Mouse (Mus musculus) 416B (cell line): ENCODE results near the gene Zbtb20.
A peak's percentile ranks its signal among the peaks of the same experiment; 100 is the strongest.

ENCODE experiments used
- DNase-seq: peaks from one replicate; pipeline ENCODE4 v3.0.0; 2011; ENCODE audit warnings: low read depth

Zbtb20 gene

GRCm38 (mm10) chr16:43565872-43566271 lies 690.2 kb downstream of the Zbtb20 start:
- no peak for DNase-seq

- DNase-seq = no peak
Measured at GRCm38 (mm10) chr16:43566511-43566910, 690.8 kb downstream of the Zbtb20 start.

- DNase-seq = no peak
Measured at GRCm38 (mm10) chr16:43571376-43572081, 695.8 kb downstream of the Zbtb20 start.

- no peak for DNase-seq
Measured at GRCm38 (mm10) chr16:43572171-43572570, 696.5 kb downstream of the Zbtb20 start.

- DNase-seq = peak; percentile 10
Measured at GRCm38 (mm10) chr16:43572766-43573165, 697.1 kb downstream of the Zbtb20 start.

GRCm38 (mm10) chr16:43573181-43573833 lies 697.6 kb downstream of the Zbtb20 start:
- DNase-seq = peak; percentile 45

GRCm38 (mm10) chr16:43574006-43574764 lies 698.5 kb downstream of the Zbtb20 start:
- DNase-seq = peak; percentile 92

GRCm38 (mm10) chr16:43575066-43575465 lies 699.4 kb downstream of the Zbtb20 start:
- no peak for DNase-seq

- DNase-seq = no peak
Measured at GRCm38 (mm10) chr16:43575507-43575906, 699.8 kb downstream of the Zbtb20 start.

GRCm38 (mm10) chr16:43577399-43577798 lies 701.7 kb downstream of the Zbtb20 start:
- DNase-seq = no peak

- DNase-seq = no peak
Measured at GRCm38 (mm10) chr16:43578351-43578750, 702.7 kb downstream of the Zbtb20 start.

GRCm38 (mm10) chr16:43579111-43579510 lies 703.4 kb downstream of the Zbtb20 start:
- no peak for DNase-seq

GRCm38 (mm10) chr16:43580321-43580822 lies 704.7 kb downstream of the Zbtb20 start:
- peak; percentile 23 for DNase-seq

GRCm38 (mm10) chr16:43581551-43581950 lies 705.9 kb downstream of the Zbtb20 start:
- DNase-seq = no peak

GRCm38 (mm10) chr16:43586859-43587429 lies 711.3 kb downstream of the Zbtb20 start:
- DNase-seq = no peak

GRCm38 (mm10) chr16:43590704-43591493 lies 715.2 kb downstream of the Zbtb20 start:
- DNase-seq = no peak

GRCm38 (mm10) chr16:43592062-43592461 lies 716.4 kb downstream of the Zbtb20 start:
- peak; percentile 57 for DNase-seq

GRCm38 (mm10) chr16:43592801-43593200 lies 717.1 kb downstream of the Zbtb20 start:
- DNase-seq = peak; percentile 51

- no peak for DNase-seq
Measured at GRCm38 (mm10) chr16:43597375-43598060, 721.8 kb downstream of the Zbtb20 start.

- no peak for DNase-seq
Measured at GRCm38 (mm10) chr16:43599707-43600106, 724.0 kb downstream of the Zbtb20 start.

- no peak for DNase-seq
Measured at GRCm38 (mm10) chr16:43602573-43602972, 726.9 kb downstream of the Zbtb20 start.
